In genomic region chr1:165868659-165869058, GRCm38 (mm10) we compare ENCODE assay signal across 17 mouse cellular contexts.
"Had no signal": no experiment of that assay in that cellular context is flagged by ENCODE, and none has a peak within 500 bp of the region (broad histone marks: within the 10 kb centered on the region; RNA-seq: fewer than 3 reads in every experiment).

No protein-coding gene starts in this region.

- H3K9ac ChIP-seq: limb, embryonic 12.5 days; midbrain, embryonic 13.5 days; neural tube, embryonic 15.5 days had no signal

- H3K27me3 ChIP-seq: limb, embryonic 12.5 days; megakaryocyte, embryonic 14.5 days; midbrain, embryonic 13.5 days; neural tube, embryonic 15.5 days had no signal

- ATAC-seq: intestine, postnatal 0 days; midbrain, embryonic 13.5 days had no signal

- H3K27ac ChIP-seq: limb, embryonic 12.5 days; midbrain, embryonic 13.5 days; neural tube, embryonic 15.5 days had no signal

- H3K9me3 ChIP-seq: limb, embryonic 12.5 days; megakaryocyte, embryonic 14.5 days; midbrain, embryonic 13.5 days; neural tube, embryonic 15.5 days had no signal

- H3K4me2 ChIP-seq: limb, embryonic 12.5 days; midbrain, embryonic 13.5 days; neural tube, embryonic 15.5 days had no signal

- H3K4me1 ChIP-seq: megakaryocyte, embryonic 14.5 days had no signal

- DNase-seq: kidney, adult 8-10 months; kidney, postnatal 25 days; layer of hippocampus, adult 9-11 months; layer of hippocampus, postnatal 36 days; lung, adult 2 months; lung, postnatal 10 days; lung, postnatal 4 days; right cerebral cortex, adult 18-20 months; spleen, adult 18-20 months; thymus, adult 18-20 months; thymus, postnatal 25 days had no signal

- H3K4me3 ChIP-seq: limb, embryonic 12.5 days; megakaryocyte, embryonic 14.5 days; midbrain, embryonic 13.5 days; myocyte; neural tube, embryonic 15.5 days had no signal
